Mouse (Mus musculus) bone marrow, adult 2 months (tissue): Measurements from ENCODE around the gene Mad2l1. TPM values are rescaled to one million over a fixed set of nuclear protein-coding genes. Genes with fewer than 3 reads are reported as not detected.

Experiments used
- H3K27ac ChIP-seq: fragments of 200-500 bp; 2 replicates; pipeline ENCODE4 v1.5.1; 2012; ENCODE audit warnings: low read depth, mild to moderate bottlenecking, control low read depth, inconsistent platforms, low read length; ENCODE audit not compliant: control insufficient read depth, poor library complexity, insufficient read depth
- H3K4me1 ChIP-seq: fragments of 200-500 bp; 2 replicates; pipeline ENCODE4 v1.6.1; 2011; ENCODE audit warnings: low read length; ENCODE audit not compliant: control insufficient read depth, insufficient read depth
- H3K4me3 ChIP-seq: fragments of 200-500 bp; replicated peaks from 2 replicates; pipeline ENCODE3; 2011; ENCODE audit warnings: mild to moderate bottlenecking, low read depth, low read length, control low read depth; ENCODE audit not compliant: control insufficient read depth
- CTCF ChIP-seq: fragments of 200-500 bp; IDR thresholded peaks from 2 replicates; pipeline ENCODE4 v1.5.1; 2011; ENCODE audit warnings: low read length, control low read depth; ENCODE audit not compliant: control insufficient read depth, insufficient read depth
- POLR2A ChIP-seq: fragments of 200-500 bp; IDR thresholded peaks from 2 replicates; pipeline ENCODE4 v1.6.1; 2011; ENCODE audit warnings: low read depth, mild to moderate bottlenecking, control low read depth, low read length, borderline replicate concordance; ENCODE audit not compliant: control insufficient read depth
- WGBS: fragments of 180-500 bp; shearing (Covaris S2); methylation state at CpG from one replicate; pipeline ENCODE4 v1.1.7; 2018; 5-methylcytosine and 5-hydroxymethylcytosine counted together
- polyA plus RNA-seq: library from polyadenylated mRNA; stranded (reverse); fragments of >200 nt; gene quantifications from 2 replicates; pipeline ENCODE4 v1.2.4, GENCODE M21; 2011; ENCODE audit warnings: low replicate concordance; ENCODE audit not compliant: missing spikeins, insufficient read depth, insufficient read length

The Mad2l1 gene
- 32.6 and 45.4 TPM in 2 replicates for polyA plus RNA-seq

- peak within 1 kb of the TSS; percentile 98 for H3K4me3 ChIP-seq
- WGBS = under 1% methylated on average over 57 of the region's 57 CpGs
- no peaks in the 10 kb centered on the region; the same call in 1 of the 2 replicates for H3K4me1 ChIP-seq
- TF ChIP-seq CTCF (no peak), POLR2A (peak; percentile 74; the same call in 1 of the 2 replicates)
- peak within 1 kb of the TSS; percentile 92 for H3K27ac ChIP-seq
Measured at GRCm38 (mm10) chr6:66535028-66535862, at the start of gene Mad2l1. Gene Mad2l1, plus strand, starts transcription at chr6:66535390.

- 54% methylated on average over 3 of the region's 3 CpGs for WGBS
- Histone ChIP-seq H3K4me1 (no peaks in the 10 kb centered on the region; the same call in 1 of the 2 replicates), H3K4me3 (no peak overlapping the region), H3K27ac (no peak overlapping the region)
- no peak for TF ChIP-seq CTCF
- no peak for TF ChIP-seq POLR2A
Measured at GRCm38 (mm10) chr6:66493685-66494084, 41.5 kb upstream of the Mad2l1 start.

GRCm38 (mm10) chr6:66516368-66516767 is 18.8 kb upstream of the Mad2l1 start:
- H3K4me1 ChIP-seq = no peaks in the 10 kb centered on the region
- 81% methylated on average over 5 of the region's 5 CpGs for WGBS

GRCm38 (mm10) chr6:66528386-66528785 is 6.8 kb upstream of the Mad2l1 start:
- no peak overlapping the region for H3K27ac ChIP-seq
- H3K4me3 ChIP-seq = no peak overlapping the region
- TF ChIP-seq CTCF (no peak), POLR2A (no peak)
- H3K4me1 ChIP-seq = no peaks in the 10 kb centered on the region
- 88% methylated on average over 10 of the region's 10 CpGs for WGBS

More at GRCm38 (mm10) chr6:66516368-66516767, 18.8 kb upstream of the Mad2l1 start:
- TF ChIP-seq POLR2A (no peak), CTCF (no peak)
- Histone ChIP-seq H3K4me3 (no peak overlapping the region), H3K27ac (no peak overlapping the region)

- Histone ChIP-seq H3K4me3 (no peak overlapping the region), H3K27ac (no peak overlapping the region), H3K4me1 (no peaks in the 10 kb centered on the region; the same call in 1 of the 2 replicates)
- WGBS = 18% methylated on average over 3 of the region's 3 CpGs
- no peak for TF ChIP-seq POLR2A
- no peak for TF ChIP-seq CTCF
Measured at GRCm38 (mm10) chr6:66533241-66533640, 1.9 kb upstream of the Mad2l1 start.

- H3K4me3 ChIP-seq = peak overlapping the region; percentile 74
- peak overlapping the region; percentile 92 for H3K27ac ChIP-seq
- 48% methylated on average over 5 of the region's 5 CpGs for WGBS
- TF ChIP-seq POLR2A (no peak), CTCF (no peak)
- no peaks in the 10 kb centered on the region; the same call in 1 of the 2 replicates for H3K4me1 ChIP-seq
Measured at GRCm38 (mm10) chr6:66534366-66534941, 736 bp upstream of the Mad2l1 start.

GRCm38 (mm10) chr6:66535966-66536365 is 776 bp downstream of the Mad2l1 start:
- 8% methylated on average over 7 of the region's 7 CpGs for WGBS
- TF ChIP-seq POLR2A (no peak), CTCF (no peak)
- H3K4me1 ChIP-seq = no peaks in the 10 kb centered on the region; the same call in 1 of the 2 replicates
- H3K4me3 ChIP-seq = peak overlapping the region; percentile 98
- peak overlapping the region; percentile 92; the same call in 1 of the 2 replicates for H3K27ac ChIP-seq

GRCm38 (mm10) chr6:66559996-66560395 is 24.8 kb downstream of the Mad2l1 start, which contains the start of gene Vmn1r32:
Gene Vmn1r32, minus strand, starts transcription at chr6:66560096.
- TF ChIP-seq CTCF (no peak), POLR2A (no peak)
- 57% methylated on average over 1 of the region's 1 CpGs for WGBS
- Histone ChIP-seq H3K27ac (no peak within 1 kb of the TSS), H3K4me3 (no peak within 1 kb of the TSS), H3K4me1 (no peaks in the 10 kb centered on the region)

GRCm38 (mm10) chr6:66595804-66596203 is 60.6 kb downstream of the Mad2l1 start:
- no peaks in the 10 kb centered on the region for H3K4me1 ChIP-seq
- H3K4me3 ChIP-seq = no peak overlapping the region
- no peak overlapping the region for H3K27ac ChIP-seq
- TF ChIP-seq CTCF (no peak), POLR2A (no peak)

Other genes with a start within 250 kb of the Mad2l1 start
- not detected in 2 replicates for gene Vmn1r32, start 24.7 kb downstream of the Mad2l1 start, polyA plus RNA-seq
- not detected in 2 replicates for gene Vmn1r33, start 82.9 kb downstream of the Mad2l1 start, polyA plus RNA-seq
- not detected in 2 replicates for gene Vmn1r34, start 108.5 kb downstream of the Mad2l1 start, polyA plus RNA-seq
- gene Vmn1r35, start 150.5 kb downstream of the Mad2l1 start, polyA plus RNA-seq = not detected in 2 replicates
- gene Vmn1r36, start 183.8 kb downstream of the Mad2l1 start, polyA plus RNA-seq = not detected in 2 replicates
- not detected in 2 replicates for gene Vmn1r37, start 194.0 kb downstream of the Mad2l1 start, polyA plus RNA-seq
- 1.2 TPM in 1 of 2 replicates, not detected in the other for gene Vmn1r38, start 247.2 kb downstream of the Mad2l1 start, polyA plus RNA-seq